Mouse (Mus musculus) B cell, adult 2 months (primary cell): ENCODE results near the gene Esm1.

Experiments used
- DNase-seq, 2 experiments: peaks; one replicate each; pipeline ENCODE4 v3.0.0; 2022

Esm1 gene

DNA sequence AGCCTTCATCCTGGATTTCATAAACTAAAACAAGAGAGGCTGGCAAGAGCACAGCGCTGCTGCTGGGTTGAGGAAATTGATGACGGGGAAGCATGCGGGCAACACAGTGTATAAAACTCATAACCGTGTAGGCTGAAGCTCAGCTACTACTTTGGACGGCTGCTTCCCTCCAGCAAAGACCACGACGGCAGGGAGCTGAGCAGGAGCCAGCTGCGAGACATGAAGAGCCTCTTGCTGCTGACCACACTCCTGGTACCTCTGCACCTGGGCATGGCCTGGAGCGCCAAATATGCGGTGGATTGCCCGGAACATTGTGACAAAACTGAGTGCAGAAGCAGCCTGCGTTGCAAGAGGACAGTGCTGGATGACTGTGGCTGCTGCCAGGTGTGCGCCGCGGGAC lies at the start of gene Esm1:
Gene Esm1 (plus strand): TSS at position 36 of the 400 bp plus-strand sequence.
- DNase-seq = no peak

DNA sequence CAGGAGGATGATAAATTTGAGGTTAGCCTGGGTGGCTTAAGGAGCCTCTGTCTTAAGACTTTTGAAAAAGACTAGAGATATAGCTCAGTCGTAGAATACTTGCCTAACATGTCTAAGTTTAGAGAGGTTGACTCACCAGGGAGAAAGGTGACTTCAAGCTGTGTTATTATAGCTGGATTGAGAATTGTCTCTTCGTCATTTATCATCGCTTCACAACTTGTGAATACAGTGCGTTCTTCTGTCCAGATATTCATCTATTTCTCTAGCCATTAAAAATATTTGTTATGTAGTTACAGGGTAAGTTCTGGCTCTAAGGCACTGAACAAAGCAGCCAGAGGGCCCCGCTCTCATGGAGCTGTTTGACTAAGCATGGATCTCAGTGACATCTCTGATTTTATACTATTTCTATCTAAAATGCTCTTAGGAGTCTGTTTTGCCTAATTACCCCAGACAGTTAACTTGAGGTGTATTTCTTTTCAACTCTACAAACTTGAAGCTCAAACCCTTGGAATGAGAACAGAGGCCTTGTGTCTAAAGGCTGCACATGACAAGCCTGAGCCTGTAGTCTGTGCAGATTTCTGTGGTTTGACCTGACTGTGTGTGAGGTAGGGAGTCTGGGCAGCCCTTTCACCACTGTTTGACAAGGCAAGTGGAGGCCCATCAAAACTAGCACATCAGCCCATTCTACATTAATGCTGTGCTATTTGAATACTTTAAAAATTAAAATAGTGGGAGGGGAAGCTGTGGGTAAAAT lies 45.0 kb upstream of the Esm1 start:
- no peak for DNase-seq

DNA sequence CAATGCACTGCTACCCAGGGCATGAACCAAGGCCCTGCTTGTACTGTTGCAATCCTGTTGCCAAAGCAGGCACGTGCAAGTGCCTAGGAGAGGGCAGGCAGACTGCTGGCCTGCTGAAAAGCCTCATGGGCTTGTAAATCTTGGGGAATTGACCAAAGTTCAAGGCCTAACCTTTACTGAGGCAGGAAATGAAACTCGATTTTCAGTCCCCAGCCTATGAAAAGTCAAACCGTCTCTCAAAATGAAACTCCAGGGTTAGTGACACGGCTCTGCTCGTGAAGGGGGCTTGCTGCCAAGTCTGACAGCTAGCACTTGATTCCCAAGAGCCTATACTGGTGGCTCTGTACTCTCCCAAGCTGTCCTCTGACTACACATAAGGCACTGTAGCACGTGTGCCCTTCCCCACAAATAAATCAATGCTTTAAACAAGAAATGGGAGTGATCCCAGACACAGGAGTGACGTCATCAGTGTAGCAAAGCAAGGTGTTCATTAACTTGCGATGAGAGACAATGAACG lies 41.4 kb upstream of the Esm1 start:
- no peak for DNase-seq

DNA sequence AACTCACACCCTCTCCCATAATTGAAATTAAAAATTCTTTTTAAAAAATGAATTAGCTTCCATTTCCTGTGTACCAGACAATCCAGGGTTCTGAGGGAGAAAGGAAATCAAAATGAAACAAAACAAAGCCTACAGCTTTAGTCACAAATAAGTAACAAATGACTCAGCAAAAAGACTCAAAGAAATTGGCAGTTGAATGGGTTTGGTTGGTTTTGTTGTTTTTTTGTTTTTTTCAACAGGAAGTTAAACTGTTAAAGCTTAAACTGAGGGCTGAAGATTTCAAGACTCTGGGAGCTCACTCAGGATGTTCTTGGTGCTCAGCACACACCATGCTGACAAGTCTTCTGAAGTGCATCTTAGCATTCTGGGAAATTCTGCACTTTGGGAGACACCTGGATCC lies 39.2 kb upstream of the Esm1 start:
- no peak for DNase-seq

DNA sequence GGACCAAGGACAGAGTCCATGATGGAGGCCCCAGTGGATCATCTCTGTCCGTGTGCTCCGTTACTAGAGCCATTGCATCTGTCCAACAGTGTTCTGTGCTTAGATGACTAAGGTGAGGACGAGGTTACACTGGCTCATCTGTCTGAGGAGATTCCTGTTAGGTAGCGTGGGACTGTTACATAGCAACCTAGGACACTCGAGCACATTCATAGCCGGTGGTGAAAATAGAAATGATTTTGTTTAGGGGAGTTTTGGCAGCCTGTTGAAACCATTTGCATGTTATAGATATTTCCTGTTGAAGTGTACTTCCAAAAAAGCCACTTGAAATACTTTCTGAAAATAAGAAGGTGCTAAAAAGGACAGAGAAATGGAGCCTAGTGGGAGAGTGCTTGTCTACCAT lies 35.3 kb upstream of the Esm1 start:
- no peak for DNase-seq

DNA sequence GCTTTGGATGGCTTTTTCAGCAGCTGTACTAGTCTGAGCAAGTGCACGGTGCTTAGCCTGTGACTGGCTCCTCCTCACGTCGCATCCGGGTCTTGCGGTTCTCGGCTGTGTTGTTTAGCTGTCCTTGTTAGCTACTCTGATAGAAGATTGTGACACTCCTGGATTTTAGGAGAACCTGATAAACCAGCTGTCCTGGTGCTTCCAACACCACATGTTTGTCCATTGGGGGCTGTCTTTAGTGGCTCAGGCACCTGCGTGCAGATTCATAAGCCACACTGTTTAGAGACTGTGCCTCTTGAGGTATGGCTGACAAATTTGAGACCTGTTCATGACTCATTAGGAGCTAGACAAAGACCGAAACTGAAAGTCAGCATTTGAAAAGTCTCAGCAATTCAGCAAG lies 26.1 kb upstream of the Esm1 start:
- no peak for DNase-seq

DNA sequence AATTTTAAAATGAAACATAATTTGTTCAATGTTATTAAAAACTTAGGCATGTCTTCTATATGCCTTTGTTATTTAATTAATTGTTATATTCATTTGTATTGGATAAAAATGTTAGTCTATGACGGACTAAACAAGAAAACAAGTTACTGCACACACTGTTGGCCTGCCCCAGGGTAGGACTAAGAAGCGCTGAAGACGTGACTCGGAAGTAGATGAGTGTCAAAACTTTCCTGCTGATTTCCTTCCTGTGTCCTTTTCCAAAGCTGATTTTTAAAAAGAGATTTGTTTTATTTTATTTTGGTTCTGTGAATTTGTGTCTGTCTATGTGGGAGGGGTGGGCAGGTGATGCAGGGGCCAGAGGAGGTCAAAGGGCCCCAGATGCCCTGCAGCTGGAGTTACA lies 25.7 kb upstream of the Esm1 start:
- no peak for DNase-seq

DNA sequence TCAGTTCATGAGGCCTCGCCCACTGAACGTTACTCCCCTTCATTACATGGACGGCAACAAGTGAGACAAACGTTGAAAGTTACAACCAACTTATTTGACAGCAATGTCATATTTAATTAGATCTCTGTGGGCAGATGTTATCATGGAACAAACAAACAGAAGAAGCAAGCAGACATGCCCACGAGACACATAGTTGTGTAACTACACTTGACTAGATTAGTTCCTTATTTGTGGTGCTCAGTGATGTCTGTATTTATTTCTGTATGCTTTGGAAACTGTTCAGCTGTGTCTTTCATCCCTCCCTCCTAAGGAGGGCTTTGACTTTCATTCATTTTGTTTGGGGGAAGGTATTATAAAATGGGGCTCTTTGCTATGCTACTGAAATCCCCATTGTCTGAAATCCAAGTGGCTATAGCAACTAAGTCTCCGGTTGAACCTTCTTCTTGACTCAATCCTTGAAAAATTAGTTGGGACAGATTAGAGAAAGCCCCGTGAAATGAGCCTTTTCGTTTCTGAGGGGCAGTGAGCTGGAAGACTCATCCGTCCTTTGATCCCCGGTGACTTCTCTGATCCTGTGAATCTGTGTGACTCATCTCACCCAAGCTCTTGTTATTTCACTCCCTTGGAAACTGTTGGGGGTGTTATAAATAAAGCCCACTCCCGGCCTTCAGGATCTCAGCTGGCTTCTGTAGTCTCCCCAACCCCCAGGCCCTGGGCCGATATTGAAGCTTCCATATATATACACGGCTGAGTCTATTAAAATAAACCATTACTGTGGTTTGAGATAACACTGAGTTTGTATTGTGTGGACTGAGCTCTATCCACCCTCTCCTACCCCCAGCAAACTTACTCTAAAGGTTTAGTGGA lies 12.4 kb upstream of the Esm1 start:
- no peak for DNase-seq

DNA sequence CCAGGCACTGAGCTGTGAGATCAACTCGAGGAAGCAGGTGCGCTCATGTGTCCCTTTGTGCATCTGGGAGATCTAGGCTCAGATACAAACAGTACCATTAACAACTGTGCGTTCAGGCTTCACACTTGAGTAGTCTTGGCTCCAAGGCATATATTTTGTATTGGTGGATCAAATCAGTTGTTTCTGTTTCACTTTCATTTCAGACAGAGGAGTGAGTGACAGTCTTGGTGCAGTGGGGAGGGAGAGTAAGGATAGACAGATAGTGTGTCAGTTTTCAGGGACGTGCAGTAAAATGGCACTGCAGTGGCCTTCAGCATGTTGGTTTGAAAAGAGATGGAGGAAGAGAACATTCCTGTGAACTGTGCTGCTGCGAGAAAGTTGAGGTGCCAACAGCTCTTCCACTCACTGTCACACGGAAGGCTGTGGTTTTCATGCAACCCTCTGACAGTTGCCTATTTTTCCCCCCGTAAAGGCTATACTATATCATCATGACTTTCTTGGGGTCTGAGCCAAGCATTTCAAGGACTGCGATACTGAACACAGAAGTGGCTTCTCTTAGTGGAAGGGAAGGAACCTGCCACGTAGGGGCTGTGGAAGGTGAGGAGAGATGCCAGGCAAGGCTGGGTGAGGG lies 11.5 kb upstream of the Esm1 start:
- DNase-seq = peak; percentile 9 to 11

DNA sequence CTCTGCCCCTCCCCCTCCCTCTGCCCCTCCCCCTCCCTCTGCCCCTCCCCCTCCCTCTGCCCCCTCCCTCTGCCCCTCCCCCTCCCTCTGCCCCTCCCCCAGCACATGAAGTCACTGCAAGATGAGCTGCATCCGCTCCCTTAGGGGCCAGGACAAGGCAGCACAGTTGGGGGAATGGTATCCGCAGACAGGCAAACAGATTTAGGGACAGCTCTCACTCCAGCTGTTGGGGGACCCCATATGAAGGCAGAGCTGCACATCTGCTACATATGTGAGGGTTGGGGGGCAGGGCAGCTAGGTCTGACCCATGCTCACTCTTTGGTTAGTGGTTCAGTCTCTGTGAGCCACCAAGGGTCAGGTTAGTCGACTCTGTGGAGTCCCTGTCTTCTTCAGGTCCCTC lies 10.1 kb upstream of the Esm1 start:
- no peak for DNase-seq

DNA sequence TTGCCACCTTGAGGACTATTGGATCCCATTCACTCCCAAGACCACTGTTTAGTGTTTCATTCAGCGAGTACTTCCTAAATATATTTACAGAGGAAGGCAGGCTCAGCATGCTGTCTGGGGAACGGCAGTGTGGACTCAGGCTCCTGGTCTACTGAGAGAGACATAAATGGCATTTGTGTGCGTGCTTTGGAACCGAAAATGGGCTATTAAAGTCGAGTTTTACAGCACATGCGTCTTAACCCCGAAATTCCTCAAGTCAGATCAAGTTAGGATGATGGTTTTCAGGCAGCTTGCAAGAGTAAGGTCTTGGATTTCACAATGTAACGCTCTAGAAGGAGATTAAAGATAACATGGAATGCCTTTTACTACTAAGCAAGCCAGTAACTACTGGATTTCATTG lies 8.7 kb upstream of the Esm1 start:
- no peak for DNase-seq

DNA sequence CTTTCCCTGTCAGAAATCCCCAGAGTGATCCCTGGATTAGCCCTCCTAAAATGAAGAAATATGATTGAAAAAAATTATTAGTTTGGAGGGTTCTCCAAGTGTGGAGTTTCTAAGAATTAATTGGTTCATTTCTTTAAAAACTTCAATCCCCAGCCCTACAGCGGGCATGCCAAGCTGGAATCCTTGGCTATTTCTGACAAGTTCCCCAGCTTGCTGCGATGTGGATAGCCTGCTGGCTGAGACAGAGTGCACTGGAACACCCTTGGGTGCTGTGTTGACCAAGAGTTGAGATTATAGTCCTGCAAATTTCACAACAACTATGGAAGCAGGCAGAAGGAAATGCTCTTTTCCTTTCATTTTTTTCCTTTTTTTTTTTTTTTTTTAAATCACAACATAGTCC lies 7.8 kb upstream of the Esm1 start:
- DNase-seq = no peak

DNA sequence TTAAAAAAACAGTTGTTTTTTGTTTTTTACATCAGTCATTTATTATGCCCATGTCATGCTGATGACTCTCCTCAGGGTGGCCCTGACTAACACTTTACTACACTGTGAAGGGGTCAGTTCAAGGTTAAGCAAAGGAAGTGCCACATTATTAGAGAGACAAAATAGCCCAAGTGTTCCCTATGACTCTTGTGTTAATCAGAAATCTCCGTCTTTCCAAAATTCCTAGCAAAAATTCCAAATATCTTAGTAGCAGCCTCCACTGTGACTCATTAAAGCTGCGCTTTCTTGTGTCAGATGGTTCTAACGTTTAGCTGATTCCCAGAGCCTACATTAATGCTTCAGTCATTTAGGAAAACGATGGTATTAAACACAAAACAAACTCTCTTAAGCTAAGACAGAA lies 7.3 kb upstream of the Esm1 start:
- DNase-seq = no peak

DNA sequence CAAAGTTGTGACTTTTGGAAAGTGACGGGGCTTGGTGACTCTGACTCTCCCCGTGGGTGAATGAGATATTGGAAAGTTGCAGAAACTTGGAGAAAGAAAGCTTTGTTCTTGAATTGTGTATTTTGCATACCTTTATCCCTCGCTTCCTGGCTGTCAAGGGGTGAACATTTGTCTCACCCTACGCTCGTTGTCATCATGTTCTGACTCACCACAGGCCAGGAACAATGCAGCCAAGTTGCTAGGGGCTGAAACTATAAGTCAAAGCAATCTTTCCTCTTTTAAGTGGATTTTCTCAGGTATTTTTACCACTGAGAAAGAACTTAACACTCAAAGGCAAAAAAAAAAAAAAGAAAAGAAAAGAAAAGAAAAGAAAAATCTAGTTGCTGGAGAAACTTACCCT lies 6.3 kb upstream of the Esm1 start:
- DNase-seq = no peak

DNA sequence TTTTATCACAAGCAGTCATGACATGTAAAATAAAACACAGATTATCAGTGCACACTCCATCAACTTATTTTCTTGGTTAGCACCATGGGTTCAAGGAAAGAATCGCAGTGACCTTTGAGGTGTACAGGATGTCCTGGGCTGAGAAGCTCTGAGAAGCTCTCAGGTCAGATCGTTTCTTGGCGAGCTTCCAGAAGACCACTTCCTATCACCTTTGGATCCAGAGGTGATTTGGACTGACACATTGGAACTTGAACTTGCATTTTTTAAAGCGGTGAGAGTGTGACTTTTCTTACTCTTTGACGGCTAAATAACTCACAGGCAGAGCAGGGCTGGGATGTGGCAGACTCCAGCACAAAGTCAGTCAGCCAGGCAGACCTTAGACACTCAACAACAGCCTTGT lies 4.1 kb upstream of the Esm1 start:
- DNase-seq = no peak

DNA sequence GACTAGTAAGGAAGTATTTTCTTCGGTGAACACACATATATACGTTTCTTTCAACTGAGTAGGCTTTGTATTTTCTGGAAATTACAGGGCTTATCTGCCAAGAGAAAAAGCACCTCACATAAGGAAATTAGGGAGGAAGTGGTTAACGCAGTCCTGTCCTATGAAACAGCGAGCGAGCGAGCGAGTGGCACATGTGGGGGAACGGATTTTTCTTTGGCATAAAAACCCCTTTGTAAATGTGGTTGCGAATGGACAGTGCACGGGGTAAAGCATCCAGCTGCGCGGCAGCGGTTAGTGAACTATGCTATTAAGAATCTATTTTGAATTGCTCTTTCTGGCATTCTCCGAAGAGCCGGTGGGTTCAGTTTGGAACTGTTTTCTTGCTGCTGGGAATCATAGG lies 1.9 kb downstream of the Esm1 start:
- no peak for DNase-seq

DNA sequence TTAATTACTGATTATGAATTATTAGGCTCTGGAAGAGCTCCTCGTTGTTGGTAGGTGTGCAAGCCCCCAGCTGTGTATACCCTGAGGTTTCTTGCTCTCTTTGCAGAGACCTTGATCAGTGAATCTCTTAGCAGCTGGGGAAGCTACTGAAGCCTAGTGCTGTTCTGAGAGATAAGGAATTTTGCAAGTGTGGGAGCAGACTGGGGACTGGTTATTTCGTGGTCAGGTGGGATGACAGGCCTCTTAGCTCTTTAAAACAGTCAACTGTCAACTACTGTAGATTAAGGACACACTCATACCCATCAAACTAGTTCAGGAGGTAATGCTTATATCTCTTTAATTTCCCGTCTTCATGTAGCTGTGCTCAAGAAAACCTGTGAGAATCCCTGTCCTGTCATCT lies 2.9 kb downstream of the Esm1 start:
- no peak for DNase-seq

DNA sequence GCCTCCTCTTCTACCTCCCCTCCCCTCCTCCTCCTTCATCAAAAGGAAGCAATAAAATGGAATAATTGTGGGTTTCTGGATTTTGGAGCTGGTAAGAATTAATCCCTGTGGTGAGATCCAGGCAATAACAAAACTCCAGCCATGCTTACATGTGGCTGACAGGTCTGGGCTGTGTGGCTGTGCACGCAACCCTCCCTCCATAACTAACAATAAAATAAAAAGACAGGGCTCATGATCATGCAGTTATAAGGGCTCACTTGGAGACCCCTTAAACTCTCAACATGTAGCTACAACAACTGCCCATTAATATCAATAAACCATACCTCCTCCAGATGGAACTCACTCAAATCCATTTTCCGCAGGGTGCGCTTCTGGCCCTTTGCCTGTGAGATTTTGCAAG lies 4.4 kb downstream of the Esm1 start:
- DNase-seq = no peak

DNA sequence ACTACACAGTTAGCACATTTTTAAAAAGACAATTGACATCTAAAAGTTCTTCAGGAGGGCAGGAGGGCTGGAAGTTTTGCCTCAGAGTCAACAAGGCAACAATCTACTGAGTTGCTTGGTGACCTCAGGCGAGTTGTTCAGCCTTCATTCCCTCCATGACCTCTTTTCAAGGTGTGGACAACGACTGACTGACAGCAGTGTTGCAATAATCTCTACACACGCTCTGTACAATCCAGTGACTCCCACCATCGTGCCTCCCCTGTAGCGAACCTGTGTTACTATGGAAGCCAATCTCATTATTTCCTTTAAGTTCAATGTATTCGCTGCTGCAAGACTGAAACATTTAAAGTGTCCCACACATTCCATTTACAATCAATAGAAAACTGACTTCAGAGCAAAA lies 12.4 kb downstream of the Esm1 start:
- DNase-seq = no peak

DNA sequence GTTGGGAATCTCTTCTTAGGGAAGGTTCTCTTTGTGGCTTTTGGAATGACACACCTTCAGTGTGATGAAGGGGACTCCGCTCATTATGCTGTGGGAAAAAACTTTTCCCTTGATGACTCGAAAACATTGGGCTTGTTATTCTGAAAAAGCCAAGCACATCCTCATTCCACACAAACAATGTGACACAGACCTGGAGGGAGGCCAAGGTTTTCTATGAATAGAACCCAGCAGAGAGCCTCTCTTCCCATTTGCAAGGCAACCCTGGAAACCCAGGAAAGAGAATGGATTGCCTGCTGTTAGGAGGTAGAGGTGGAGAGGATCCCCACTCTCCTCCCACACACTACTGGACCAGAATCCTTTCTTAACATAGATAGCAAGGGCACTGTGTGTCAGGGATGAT lies 14.6 kb downstream of the Esm1 start:
- no peak for DNase-seq

DNA sequence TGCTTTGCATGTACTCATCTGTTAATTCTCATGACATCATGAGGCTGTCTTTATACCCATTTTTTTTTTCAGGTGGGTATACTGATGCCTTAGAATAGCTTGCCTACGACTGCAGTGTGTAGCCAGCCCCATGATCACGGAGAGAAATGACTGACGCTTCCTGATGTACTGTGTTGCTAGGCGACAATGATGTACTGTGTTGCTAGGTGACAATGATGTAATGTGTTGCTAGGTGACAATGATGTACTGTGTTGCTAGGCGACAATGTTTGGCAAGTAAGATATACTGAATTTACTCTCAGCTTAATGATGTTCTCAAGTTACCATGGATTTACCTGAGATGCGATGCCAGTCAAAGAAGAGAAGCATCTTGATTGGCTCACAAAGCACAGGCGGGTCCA lies 16.4 kb downstream of the Esm1 start, which contains the start of gene Gzmk:
Gene Gzmk (minus strand): TSS at position 98 of the 400 bp plus-strand sequence.
- no peak for DNase-seq

DNA sequence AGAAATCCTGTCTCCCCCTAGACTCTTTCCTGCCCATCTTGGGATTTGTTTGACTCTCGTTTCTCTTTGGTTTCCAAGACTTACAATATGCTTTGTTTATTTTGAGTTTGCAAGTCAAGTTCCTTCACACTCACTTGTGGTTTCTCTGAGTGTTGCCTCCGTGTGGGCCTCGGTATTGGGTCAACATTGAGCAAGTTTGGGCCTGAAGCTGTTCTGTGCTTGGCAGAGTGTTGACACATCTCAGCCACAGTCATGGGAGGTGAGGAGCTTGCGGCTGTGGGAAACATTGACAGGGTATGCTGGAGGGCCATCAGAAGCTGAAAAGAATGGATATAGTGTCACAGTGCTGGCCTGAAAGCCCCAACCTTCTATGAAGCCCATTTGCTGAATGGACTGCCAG lies 17.6 kb downstream of the Esm1 start:
- DNase-seq = no peak

DNA sequence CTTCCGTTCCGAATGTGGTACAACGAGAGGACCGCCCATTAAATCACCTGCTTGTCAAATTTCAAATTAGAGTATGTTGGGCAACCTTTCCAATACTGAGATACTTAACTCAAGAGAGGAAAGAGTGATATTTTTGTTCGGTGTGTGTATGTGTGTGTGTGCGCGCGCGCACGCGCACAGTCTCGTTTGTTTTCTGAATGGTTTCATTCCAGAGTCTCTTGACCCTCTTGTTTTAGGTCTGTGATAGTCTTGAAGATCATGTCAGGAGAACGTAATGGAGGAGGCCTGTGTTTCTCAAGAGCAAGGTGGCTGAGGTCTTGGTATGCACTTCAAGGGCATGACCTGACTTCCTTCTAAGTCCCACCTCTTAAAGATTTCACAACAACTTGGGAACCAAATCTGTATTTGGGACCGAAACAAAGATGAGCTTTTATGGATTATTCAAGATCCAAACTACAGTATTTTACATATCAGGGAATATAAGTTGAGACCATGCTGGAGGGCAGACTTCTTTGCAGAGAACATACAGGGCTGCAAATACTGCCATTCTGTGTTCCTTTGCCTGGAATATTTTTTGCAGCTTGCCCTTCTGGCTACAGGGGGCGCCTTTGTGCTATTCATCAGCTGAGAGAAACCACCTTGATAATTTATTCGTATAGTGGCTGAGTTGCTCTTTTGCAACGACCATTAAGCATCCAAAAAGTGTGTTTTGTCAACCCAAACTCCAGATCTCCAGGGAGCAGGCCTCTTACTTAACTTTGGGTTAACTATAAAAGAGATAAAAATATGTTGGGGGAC lies 18.4 kb downstream of the Esm1 start:
- DNase-seq = no peak
